Mouse (Mus musculus) small intestine, adult 2 months (tissue): ENCODE measurements around the gene Zfyve1. TPM values are rescaled to one million over a fixed set of nuclear protein-coding genes. Genes with fewer than 3 reads are reported as not detected.

ENCODE experiments used
- H3K27ac ChIP-seq: fragments of 200-500 bp; 2 replicates; pipeline ENCODE4 v1.5.1; 2012; ENCODE audit warnings: low read depth, low read length, control low read depth, inconsistent platforms; ENCODE audit not compliant: insufficient read depth
- H3K27me3 ChIP-seq: fragments of 200-500 bp; 2 replicates; pipeline ENCODE4 v1.6.1; 2012; ENCODE audit warnings: mild to moderate bottlenecking, moderate library complexity, low read length, inconsistent platforms; ENCODE audit not compliant: control insufficient read depth, insufficient read depth
- H3K36me3 ChIP-seq: fragments of 200-500 bp; 2 replicates; pipeline ENCODE4 v1.6.1; 2012; ENCODE audit warnings: mild to moderate bottlenecking, low read length, control low read depth, inconsistent platforms; ENCODE audit not compliant: control insufficient read depth, insufficient read depth
- H3K4me1 ChIP-seq: fragments of 200-500 bp; 2 replicates; pipeline ENCODE4 v1.6.1; 2012; ENCODE audit warnings: low read length, inconsistent platforms, mixed read lengths; ENCODE audit not compliant: control insufficient read depth, insufficient read depth, insufficient read length
- H3K4me3 ChIP-seq: fragments of 200-500 bp; 2 replicates; pipeline ENCODE4 v1.5.1; 2012; ENCODE audit warnings: low read depth, mild to moderate bottlenecking, control low read depth, inconsistent platforms, low read length, moderate library complexity
- CTCF ChIP-seq: fragments of 200-500 bp; IDR thresholded peaks from 2 replicates; pipeline ENCODE4 v1.5.1; 2012; ENCODE audit warnings: low read depth, mild to moderate bottlenecking, control low read depth, inconsistent platforms, low read length, moderate library complexity, mixed read lengths; ENCODE audit not compliant: insufficient replicate concordance, insufficient read length; ENCODE audit errors: extremely low read depth
- POLR2A ChIP-seq: fragments of 200-500 bp; IDR thresholded peaks from 2 replicates; pipeline ENCODE4 v1.6.1; 2012; ENCODE audit warnings: low read depth, mild to moderate bottlenecking, control low read depth, inconsistent platforms, low read length, moderate library complexity
- WGBS: fragments of 180-500 bp; shearing (Covaris S2); methylation state at CpG from one replicate; pipeline ENCODE4 v1.1.7; 2018; 5-methylcytosine and 5-hydroxymethylcytosine counted together
- polyA plus RNA-seq: library from polyadenylated mRNA; depleted of rRNA; stranded (reverse); fragments of >200 nt; gene quantifications from 2 replicates; pipeline ENCODE4 v1.2.3, GENCODE M21; 2012

Zfyve1 gene
- polyA plus RNA-seq, 1 experiment: 54.4 TPM

- Histone ChIP-seq H3K27ac (peak overlapping the region; percentile 79), H3K4me1 (peaks cover 5% of the 10 kb centered on the region; the same call in 1 of the 2 replicates), H3K36me3 (peaks cover 16% of the 10 kb centered on the region), H3K27me3 (no peaks in the 10 kb centered on the region), H3K4me3 (peak overlapping the region; percentile 99)
- TF ChIP-seq POLR2A (no peak), CTCF (no peak)
- WGBS: 2% methylated on average over 18 of the region's 20 CpGs
These were observed 649 bp downstream of the Zfyve1 start for GRCm38 (mm10) chr12:83596191-83596954.

- peaks cover 7% of the 10 kb centered on the region; the same call in 1 of the 2 replicates for H3K4me1 ChIP-seq
- H3K27me3 ChIP-seq: no peaks in the 10 kb centered on the region
- no peak overlapping the region for H3K4me3 ChIP-seq
- TF ChIP-seq CTCF (no peak), POLR2A (no peak)
- H3K27ac ChIP-seq: no peak overlapping the region
- peaks cover 25% of the 10 kb centered on the region for H3K36me3 ChIP-seq
- WGBS: 88% methylated on average over 9 of the region's 9 CpGs
These were observed 2.5 kb downstream of the Zfyve1 start for GRCm38 (mm10) chr12:83594454-83595040.

DNA sequence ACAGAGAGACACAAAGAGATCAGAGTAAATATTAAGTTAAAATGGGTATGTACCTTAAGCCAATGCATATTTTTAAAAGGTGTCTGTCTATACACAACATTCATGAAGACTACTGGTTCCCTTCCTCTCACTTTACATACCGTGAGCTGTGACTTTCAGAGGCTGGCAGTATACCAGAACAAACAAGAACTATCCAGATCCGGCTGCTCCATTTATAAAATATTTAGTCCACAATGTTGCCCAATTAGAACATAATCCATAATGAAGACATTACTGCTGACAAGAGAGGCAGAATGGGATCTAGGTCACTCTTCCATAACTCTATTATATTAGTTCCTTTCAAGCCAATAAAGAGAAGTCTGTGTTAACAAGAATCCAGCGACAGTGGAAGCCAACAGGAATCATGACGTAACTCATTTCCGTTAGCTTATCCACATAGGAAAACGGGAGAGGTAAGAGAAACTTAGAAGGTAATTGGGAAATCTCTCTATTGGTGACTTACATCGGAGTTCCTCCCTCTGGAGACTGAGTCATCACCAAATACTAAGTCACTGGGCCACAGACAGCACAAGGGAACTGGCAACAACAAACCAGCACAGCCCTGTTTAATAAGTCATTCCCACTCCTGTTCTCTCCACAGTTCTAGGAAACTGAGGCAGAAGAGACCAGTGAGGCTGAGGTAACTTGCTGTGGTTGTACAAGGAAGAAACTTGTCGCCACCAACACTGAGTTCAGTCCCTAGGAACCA is 5.1 kb downstream of the Zfyve1 start:
- TF ChIP-seq CTCF: no peak
- no peak for TF ChIP-seq POLR2A
- no peak overlapping the region for H3K4me3 ChIP-seq
- peaks cover 11% of the 10 kb centered on the region; the same call in 1 of the 2 replicates for H3K4me1 ChIP-seq
- H3K27ac ChIP-seq: no peak overlapping the region
- 76% methylated on average over 8 of the region's 8 CpGs for WGBS
- no peaks in the 10 kb centered on the region for H3K27me3 ChIP-seq
- peaks cover 42% of the 10 kb centered on the region for H3K36me3 ChIP-seq

GRCm38 (mm10) chr12:83586628-83587027 is 10.4 kb downstream of the Zfyve1 start:
- Histone ChIP-seq H3K4me1 (peaks cover 17% of the 10 kb centered on the region; the same call in 1 of the 2 replicates), H3K27me3 (no peaks in the 10 kb centered on the region), H3K36me3 (peaks cover 45% of the 10 kb centered on the region), H3K4me3 (no peak overlapping the region), H3K27ac (no peak overlapping the region)
- 75% methylated on average over 5 of the region's 5 CpGs for WGBS
- TF ChIP-seq POLR2A: no peak
- TF ChIP-seq CTCF: no peak

- H3K27ac ChIP-seq: 0 out of 2 replicates have a peak overlapping the region, but pooled peaks have one; percentile 2
- peaks cover 31% of the 10 kb centered on the region; the same call in 1 of the 2 replicates for H3K4me1 ChIP-seq
- H3K4me3 ChIP-seq: no peak overlapping the region
- 95% methylated on average over 4 of the region's 4 CpGs for WGBS
- H3K36me3 ChIP-seq: peaks cover 25% of the 10 kb centered on the region
- TF ChIP-seq POLR2A: no peak
- TF ChIP-seq CTCF: no peak
- H3K27me3 ChIP-seq: no peaks in the 10 kb centered on the region
These were observed 14.3 kb downstream of the Zfyve1 start for GRCm38 (mm10) chr12:83582747-83583146.

GRCm38 (mm10) chr12:83582106-83582505 is 14.9 kb downstream of the Zfyve1 start:
- Histone ChIP-seq H3K4me3 (no peak overlapping the region), H3K27me3 (no peaks in the 10 kb centered on the region), H3K27ac (peak overlapping the region; percentile 23; the same call in 1 of the 2 replicates), H3K36me3 (peaks cover 23% of the 10 kb centered on the region), H3K4me1 (peaks cover 30% of the 10 kb centered on the region; the same call in 1 of the 2 replicates)
- 52% methylated on average over 4 of the region's 4 CpGs for WGBS
- TF ChIP-seq CTCF (no peak), POLR2A (no peak)

GRCm38 (mm10) chr12:83580283-83580682 is 16.7 kb downstream of the Zfyve1 start:
- TF ChIP-seq POLR2A: peak; percentile 23; the same call in 1 of the 2 replicates
- TF ChIP-seq CTCF: no peak
- Histone ChIP-seq H3K27ac (peak overlapping the region; percentile 99), H3K36me3 (peaks cover 14% of the 10 kb centered on the region), H3K4me3 (no peak overlapping the region), H3K27me3 (no peaks in the 10 kb centered on the region), H3K4me1 (peaks cover 26% of the 10 kb centered on the region; the same call in 1 of the 2 replicates)
- WGBS: 30% methylated on average over 3 of the region's 3 CpGs
